Mouse (Mus musculus): ENCODE data around the gene Nags.
"Not testable (repeated sequence)": the region's sequence is repeated elsewhere in the genome, so short reads cannot be mapped to it uniquely, and the experiment has no call there.

Nags gene

DNA sequence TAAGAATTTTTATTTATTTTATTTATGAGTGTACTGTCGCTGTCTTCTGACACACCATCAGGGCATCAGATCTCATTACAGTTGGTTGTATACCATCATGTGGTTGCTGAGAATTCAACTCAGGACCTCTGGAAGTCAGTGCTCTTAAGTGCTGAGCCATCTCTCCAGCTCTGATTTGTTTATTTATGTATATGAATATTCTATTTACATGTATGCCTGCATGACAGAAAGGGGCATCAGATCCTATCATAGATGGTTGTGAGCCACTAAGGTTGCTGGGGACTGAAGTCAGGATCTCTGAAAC lies 11.4 kb downstream of the Nags start:
- DNase-seq (ENCODE audit: low read depth) = no peak

DNA sequence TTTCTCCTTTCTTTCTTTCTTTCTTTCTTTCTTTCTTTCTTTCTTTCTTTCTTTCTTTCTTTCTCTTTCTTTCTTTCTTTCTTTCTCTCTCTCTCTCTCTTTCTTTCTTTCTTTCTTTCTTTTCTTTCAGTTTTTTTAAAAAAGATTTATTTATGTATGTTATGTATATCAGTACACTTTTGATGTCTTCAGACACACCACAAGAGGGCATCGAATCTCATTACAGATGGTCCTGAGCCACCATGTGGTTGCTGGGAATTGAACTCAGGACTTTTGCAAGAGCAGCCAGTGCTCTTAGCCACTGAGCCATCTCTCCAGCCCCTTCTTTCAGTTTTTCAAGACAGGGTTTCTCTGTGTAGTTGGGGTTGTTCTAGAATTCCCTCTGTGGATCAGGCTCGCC lies 12.7 kb downstream of the Nags start:
- DNase-seq (ENCODE audit: low read depth) = not testable (repeated sequence)

DNA sequence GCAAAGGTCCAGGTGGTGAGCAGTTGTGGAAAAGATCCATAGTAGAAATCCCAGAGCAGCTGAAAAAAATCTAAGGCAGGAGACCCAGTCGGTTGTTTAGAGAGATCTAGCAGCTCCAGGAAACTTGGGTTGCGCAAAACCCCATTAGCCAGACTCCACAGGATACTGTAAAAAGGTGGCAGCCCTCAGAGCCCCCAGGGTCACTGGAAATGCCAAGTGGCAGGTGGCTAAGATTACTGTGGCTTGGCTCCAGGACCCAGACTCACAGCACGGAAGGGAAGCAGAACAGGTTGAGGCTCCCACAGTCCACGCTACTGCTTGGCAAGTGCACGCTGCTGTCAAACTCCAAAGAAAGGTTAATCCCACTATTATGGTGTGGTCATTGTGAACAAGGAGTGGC lies 14.5 kb downstream of the Nags start:
- DNase-seq (ENCODE audit: low read depth) = no peak

DNA sequence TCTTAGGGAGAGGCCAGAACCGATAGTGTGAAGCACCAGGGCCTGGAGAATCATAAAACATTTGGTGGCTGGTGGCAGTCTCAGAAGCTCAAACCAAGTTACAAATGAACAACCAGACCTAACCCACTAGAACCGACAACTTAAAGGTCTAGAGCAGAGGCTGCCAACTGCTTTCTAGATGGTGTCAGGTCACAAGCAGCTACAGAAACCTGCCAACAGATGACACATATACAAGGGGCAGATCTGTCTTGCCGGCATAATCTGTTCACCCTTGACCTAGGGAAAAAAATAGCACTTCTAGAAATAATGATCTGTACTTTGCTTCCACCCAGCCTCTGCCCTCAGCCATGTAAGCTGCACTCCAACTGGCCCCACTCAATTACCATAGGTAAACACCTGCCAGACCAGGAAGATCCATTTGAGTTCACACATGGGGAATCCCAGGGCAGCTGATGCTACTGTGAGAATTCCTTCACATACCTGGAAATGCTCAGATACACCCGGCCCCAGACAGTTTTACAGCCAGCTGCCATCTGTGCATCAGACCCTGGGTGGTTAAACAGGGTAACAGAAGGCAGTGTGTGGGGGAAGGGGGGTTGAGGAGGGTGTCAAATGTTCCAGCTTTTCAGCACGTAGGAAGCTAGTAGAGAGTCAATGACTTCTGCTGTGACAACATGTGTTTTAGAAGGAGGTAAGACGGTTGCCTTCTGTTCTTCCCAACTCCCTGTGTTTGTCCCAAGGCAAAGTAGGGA lies 20.8 kb downstream of the Nags start:
- DNase-seq (ENCODE audit: low read depth) = no peak

DNA sequence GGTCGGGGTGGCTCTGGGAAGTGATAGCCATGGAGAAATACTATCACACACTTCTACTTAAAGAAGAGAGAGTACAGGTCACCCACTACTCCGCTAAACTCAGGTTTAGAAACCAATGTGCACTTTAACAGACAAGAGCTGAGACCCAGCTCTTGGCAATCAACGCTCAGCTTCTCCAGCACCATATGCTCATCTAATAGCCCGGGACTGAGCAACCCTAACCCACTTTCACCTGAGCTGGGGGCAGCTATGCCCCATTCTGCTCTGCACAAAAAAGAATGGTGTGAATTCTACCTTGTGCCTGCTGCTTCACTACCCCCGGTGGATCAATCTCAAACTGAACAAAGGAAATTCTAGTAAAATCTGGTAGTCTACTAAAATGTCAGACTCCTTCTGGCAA lies 22.2 kb downstream of the Nags start:
- no peak for DNase-seq (ENCODE audit: low read depth)

DNA sequence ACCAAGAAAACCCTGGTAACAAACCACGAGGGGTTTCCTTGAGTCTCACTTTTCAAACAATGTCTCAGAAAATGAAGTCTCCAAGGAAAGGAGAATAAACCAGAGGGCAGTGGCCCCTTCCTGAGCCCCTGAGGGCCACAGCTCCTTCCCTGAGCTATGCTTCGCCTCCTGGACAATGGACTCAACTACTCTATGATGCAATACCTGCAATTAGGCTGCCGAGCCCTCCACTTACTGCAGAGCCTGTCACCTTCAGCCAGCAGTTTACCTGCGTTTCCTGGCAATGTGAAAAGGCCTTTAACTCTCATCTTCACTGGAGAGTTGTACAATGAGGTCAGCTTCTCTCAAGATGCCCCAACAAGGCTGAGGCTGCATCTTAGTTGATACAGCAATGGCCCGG lies 23.4 kb downstream of the Nags start:
- DNase-seq (ENCODE audit: low read depth) = no peak

DNA sequence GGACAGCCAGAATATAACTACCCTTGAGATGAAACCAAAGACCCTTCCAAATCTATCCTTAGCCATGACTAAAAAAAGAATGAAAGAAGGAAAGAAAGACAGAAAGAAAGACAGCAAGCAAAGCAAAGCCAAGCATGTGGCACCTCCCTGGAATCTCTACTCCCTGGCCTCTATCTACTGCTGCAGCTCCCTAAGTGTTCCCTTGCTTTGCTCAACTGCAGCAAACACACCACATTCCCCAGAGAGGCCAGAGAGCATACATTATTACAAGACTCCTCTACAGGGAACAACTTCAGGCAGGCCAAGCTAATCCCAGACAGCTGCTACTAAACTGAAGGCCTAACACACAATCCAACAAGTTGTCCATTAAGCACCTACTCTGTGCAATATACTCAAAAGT lies 34.5 kb downstream of the Nags start:
- no peak for DNase-seq (ENCODE audit: low read depth)

DNA sequence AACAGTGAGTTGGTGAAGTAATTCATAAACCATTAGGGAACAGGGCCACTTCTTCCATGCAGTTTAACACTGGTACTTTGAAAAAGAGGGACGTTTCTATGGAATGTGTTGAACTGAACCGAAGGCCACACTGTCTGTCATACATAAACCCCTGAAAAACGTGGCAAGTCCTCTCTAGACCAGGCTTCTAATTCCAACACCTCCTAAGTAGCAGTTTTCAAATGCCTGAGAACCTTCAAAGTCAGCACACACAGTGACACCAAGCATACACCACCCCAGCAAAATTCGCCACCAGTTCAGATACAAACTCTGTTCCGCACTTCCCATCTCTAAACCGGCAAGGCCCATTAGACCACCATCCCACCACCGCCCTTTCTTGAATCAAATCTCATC lies 38.9 kb downstream of the Nags start:
- DNase-seq (ENCODE audit: low read depth) = no peak

DNA sequence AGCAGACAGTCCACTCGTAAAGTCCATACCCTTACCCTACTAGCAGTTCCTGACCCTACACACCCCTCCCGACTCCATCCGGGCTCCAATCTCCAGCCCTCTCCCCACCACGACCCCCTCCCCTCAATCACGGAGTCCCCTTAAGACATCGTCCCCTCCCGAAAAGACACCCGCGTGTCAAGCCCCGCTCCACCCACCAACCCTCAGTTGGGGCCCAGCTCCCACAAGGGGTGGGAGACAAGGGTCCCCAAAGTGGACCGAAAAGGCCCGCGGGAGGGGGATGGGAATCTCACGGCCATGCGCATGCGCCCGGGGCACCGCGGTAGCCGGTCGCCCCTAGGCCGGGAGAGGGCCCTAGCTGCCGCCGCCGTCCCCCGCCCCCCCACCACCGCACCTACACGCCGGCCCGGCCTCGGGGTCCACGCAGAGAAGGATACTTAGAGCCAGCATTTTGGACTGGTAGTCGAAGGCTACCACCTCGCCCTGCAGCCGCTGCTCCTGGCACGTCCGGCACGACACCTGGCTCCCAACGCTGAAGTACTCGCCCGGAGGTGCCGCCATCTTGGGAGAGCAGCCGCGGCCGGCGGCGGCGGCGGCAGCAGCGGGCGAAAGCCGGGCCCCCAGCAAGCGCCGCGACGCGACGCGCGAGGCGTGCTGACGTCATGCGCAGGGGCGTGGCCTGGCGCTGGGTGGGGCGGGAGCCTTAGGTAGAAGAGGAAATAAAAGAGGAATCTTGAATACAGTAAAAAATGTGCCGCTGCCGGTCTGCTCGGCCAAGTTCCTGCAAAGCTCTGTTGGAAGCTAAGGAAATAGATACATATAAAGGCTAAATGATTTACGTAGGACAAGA lies 39.6 kb downstream of the Nags start, which contains the start of gene Lsm12:
TSS of gene Lsm12 (minus strand) at position 651 of the 850 bp plus-strand sequence.
- peak; percentile 98 for DNase-seq (ENCODE audit: low read depth)

DNA sequence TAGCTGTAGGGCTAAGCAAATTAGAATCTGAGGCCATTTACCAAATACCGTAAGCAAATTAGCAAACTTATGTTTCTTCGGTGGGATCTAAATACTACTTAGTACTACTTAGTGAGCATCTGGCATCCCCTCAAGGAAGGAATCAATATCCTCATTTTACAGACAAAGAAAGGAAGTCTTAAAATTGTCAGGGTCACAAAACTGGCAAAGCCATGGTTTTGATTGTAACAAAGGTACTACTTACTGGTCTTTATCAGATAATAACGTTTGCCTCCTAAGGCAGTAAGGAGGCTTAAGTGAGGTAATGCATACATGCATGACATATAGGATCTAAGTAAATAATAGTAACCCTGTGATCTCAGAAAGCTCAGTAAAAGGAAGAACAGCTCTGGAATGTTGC lies 40.4 kb downstream of the Nags start:
- peak; percentile 34 for DNase-seq (ENCODE audit: low read depth)

DNA sequence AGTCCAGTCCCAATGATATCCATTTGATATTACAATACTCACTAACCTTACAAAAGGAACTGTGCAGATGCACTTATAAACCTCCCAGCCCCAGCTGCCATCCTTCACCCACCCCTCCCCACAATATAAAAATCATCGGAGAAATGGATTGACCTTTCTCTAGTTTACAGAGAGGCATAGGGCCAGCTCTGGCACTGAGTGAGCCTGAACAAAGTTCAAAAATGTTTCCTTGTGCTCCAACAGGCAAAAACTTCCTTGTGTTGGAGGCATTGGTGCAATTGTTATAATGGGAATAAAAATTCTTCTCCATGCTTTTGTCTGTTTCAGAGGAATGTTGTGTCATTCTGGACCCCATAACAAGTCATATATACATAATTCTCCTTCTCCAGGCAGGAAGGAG lies 40.9 kb downstream of the Nags start:
- no peak for DNase-seq (ENCODE audit: low read depth)

DNA sequence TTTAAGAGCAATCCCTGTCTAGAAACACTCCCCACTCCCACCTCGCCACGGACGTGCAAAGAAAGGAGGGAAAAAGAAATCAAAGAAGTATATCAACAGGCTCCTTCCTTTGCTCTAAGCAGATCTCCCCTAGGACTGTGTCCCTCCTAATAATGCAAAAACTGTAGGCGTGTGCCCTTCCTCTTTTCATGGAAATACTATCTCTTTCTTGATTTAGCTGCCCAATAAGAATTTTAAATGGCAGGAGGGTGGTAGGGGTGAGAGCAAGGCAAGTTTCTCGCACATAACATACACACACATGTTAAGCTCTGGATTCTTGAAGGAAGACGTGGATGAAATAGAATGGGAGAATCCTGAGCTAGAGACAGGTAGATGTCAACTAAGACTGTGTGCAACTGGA lies 43.7 kb downstream of the Nags start:
- DNase-seq (ENCODE audit: low read depth) = no peak

DNA sequence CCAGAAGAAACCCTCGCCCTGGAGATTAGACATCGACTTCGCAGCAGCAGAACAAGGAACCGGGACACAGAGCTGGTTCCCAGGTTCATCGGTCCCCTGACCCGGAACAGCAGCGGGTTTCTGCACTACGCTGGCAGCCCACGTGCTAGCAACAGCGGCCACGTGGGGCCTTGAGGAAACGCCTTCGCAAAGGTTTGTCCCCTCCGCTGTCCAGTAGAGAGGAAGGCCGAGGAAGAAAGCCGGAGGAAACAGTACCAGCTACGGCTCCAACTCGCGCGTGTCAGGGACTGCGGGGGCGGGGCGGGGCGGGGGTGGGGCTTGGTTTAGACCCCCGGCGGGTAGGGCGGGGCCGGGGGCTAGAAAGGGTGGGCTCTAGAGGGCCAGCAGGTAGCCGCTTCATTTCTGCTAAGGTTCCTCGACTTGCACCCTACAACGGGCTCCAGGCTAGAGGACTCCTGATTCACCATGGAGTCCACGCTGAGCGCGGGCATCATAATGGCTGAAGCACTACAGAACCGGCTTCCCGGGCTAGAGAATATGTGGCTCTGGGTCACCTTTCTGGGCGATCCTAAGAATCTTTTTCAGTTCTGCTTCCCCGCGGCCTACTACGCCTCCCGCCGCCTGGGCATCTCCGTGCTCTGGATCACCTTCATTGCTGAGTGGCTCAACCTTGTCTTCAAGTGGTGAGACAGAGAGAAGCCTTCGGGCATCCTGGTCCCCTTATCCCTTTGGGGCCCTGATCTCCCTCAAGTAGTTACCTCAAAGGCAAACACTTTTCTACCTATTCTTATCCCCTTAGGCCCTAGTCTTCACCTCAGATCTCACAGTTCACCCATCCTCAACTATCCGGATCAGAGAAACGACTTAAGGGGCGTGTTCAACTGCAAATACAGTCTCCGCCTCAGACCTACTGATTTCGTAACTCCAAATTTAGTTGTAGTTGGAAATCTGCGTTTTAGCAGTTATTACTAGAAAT lies 44.4 kb downstream of the Nags start, which contains the start of gene G6pc3:
TSS of gene G6pc3 (plus strand) at position 160 of the 976 bp plus-strand sequence.
- peak; percentile 77 for DNase-seq (ENCODE audit: low read depth)

DNA sequence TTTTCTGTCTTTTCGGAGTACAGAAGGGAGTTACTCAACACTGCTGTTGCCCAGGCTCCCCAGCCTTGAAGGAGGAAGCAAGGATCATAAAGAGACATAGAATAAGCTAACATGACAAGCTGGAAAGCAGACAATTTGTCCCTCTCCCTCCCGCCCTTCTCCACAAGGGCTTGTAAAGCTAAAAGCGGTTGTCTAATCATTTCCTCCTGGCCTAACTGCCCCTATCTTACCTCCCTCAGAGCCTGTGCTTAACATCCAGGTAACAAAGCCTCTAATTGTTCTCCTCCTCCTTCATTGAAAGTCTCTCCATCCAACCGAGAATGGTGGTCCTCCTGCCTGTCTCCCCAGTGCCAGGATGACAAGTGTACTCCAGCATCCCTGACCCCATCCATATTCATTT lies 45.5 kb downstream of the Nags start:
- no peak for DNase-seq (ENCODE audit: low read depth)

DNA sequence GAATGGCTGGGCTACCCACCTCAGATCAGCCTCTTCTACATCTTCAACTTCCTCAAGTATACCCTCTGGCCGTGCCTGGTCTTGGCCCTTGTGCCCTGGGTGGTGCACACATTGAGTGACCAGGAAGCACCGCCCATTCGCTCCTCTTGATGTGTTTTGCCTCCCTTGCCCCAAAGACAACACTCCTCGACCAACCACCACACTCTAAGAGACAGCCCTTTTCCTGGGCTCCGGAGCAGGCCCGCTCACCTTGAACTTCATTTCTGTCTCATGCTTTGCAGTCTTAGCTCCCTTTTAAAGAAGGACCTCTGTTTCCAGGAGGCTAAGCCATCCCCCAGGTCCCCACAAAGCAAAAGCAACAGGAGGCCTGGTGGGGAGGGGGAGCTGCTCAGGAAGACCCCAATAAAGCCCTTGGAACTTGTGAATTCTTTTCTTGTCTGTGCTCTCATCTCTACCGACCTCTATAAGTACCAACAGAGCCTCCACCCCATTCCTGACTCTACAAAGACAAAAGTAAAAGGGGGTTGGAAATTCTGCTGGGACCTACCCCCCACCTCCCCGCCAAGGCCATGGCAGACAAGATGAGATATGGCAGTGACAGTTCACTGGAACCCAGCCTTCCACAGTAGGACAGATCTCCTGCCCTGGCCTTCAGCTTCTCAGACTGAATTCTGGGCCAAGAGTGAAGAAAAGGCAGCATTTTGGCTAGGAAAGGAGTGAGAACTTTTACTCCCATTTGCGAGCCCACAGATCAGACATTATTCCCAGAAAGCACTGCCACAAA lies 48.5 kb downstream of the Nags start:
- DNase-seq (ENCODE audit: low read depth) = no peak

DNA sequence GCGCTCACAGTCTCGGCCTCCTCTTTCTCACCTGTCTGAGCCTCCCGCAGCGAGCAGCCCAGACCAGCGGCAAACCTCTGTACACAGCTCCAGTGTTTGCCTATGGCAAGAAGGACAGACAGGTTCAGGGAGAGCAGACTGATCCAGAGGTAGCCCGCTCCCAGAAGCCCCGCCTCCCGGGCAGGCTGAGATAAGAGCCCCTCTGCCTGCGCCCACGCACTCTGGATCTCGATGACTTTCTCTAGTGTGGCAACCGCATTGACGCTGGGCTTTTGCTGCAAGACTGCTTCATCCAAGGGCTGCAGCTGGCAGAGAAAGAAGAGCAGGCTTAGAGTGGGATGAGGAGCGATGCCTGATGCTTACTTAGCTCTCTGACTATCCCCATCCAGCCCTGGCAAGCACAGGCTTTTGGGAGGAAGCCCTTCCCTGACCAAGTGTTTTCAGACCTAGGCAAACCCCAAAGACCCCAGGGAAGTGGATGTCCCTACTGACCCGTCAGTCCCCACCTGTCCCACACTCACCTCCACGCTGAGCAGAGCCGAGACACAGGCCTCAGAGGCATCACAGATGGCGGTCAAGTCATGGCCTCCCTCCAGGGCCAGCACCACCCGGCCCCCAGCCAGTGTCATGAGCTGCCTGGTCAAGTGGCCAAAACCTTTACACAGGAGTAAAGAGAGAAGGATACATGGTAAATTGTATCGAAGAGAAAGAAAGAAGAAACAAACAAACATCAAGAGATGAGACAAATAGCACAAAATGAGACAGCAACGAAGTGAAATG lies 50.9 kb downstream of the Nags start:
- DNase-seq (ENCODE audit: low read depth) = no peak

DNA sequence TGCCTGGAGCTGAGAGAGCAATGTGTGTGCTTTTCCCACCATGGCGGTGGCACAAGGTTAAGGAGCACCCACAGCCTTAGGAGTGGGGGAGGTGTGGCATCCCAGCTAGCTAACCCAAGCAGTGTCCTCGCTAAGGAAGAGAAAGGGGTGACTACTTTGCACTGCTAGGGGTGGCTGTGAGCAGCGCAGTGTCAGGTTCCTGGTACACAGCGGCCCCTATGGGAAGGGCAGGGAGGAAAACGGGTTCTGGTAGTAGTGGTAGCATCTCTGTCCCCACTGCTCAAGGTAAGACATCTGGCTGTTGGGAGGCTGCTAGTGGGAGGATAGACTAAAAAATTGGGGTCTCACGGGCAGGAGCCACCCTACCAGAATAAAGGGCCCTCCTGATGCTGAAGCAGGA lies 52.9 kb downstream of the Nags start:
- no peak for DNase-seq (ENCODE audit: low read depth)
